Mouse (Mus musculus): ENCODE data around the gene Pip4k2a.

Gene Pip4k2a

GRCm38 (mm10) chr2:18979046-18979445 is 18.9 kb downstream of the Pip4k2a start:
- no peak for DNase-seq

GRCm38 (mm10) chr2:18977201-18977805 is 20.6 kb downstream of the Pip4k2a start:
- DNase-seq, result no peak

- DNase-seq, result no peak
Observed at GRCm38 (mm10) chr2:18976175-18976574, 21.8 kb downstream of the Pip4k2a start.

- DNase-seq, result no peak
Observed at GRCm38 (mm10) chr2:18974882-18975645, 22.9 kb downstream of the Pip4k2a start.

GRCm38 (mm10) chr2:18971564-18971963 is 26.4 kb downstream of the Pip4k2a start:
- DNase-seq, result no peak

- no peak for DNase-seq
Observed at GRCm38 (mm10) chr2:18970461-18970860, 27.5 kb downstream of the Pip4k2a start.

- no peak for DNase-seq
Observed at GRCm38 (mm10) chr2:18969066-18969681, 28.8 kb downstream of the Pip4k2a start.

GRCm38 (mm10) chr2:18967451-18968063 is 30.4 kb downstream of the Pip4k2a start:
- no peak for DNase-seq

GRCm38 (mm10) chr2:18966566-18966965 is 31.4 kb downstream of the Pip4k2a start:
- DNase-seq, result no peak

- DNase-seq, result no peak
Observed at GRCm38 (mm10) chr2:18965950-18966349, 32.0 kb downstream of the Pip4k2a start.

- no peak for DNase-seq
Observed at GRCm38 (mm10) chr2:18965108-18965507, 32.8 kb downstream of the Pip4k2a start.

GRCm38 (mm10) chr2:18963286-18964040 is 34.5 kb downstream of the Pip4k2a start:
- DNase-seq, result no peak

GRCm38 (mm10) chr2:18962502-18962901 is 35.4 kb downstream of the Pip4k2a start:
- DNase-seq, result no peak

GRCm38 (mm10) chr2:18960376-18960973 is 37.5 kb downstream of the Pip4k2a start:
- DNase-seq, result no peak

GRCm38 (mm10) chr2:18959558-18959957 is 38.4 kb downstream of the Pip4k2a start:
- no peak for DNase-seq

GRCm38 (mm10) chr2:18959008-18959407 is 38.9 kb downstream of the Pip4k2a start:
- no peak for DNase-seq

- DNase-seq, result no peak
Observed at GRCm38 (mm10) chr2:18958501-18958900, 39.4 kb downstream of the Pip4k2a start.

- no peak for DNase-seq
Observed at GRCm38 (mm10) chr2:18958044-18958443, 39.9 kb downstream of the Pip4k2a start.

GRCm38 (mm10) chr2:18957459-18957858 is 40.5 kb downstream of the Pip4k2a start:
- no peak for DNase-seq

- DNase-seq, result no peak
Observed at GRCm38 (mm10) chr2:18956945-18957344, 41.0 kb downstream of the Pip4k2a start.

- no peak for DNase-seq
Observed at GRCm38 (mm10) chr2:18956424-18956823, 41.5 kb downstream of the Pip4k2a start.

- no peak for DNase-seq
Observed at GRCm38 (mm10) chr2:18955671-18956070, 42.3 kb downstream of the Pip4k2a start.

Measured in cerebellum, adult 9-10 months (tissue).